ENCODE assay signal across 8 mouse cellular contexts in genomic region chr17:33824997-33825330, GRCm38 (mm10). TPM values are rescaled to one million over a fixed set of nuclear protein-coding genes. Genes with fewer than 3 reads are reported as not detected.
A peak's percentile ranks its signal among the peaks of the same experiment; 100 is the strongest.
DNase-seq lines count a peak whose midpoint lies in the region; ATAC-seq and TF ChIP-seq lines count a peak whose summit lies in the region.
"Not testable (repeated sequence)": the region's sequence is repeated elsewhere in the genome, so short reads cannot be mapped to it uniquely, and the experiment has no call there.

No protein-coding gene starts in this region.

- H3K27me3 ChIP-seq in embryonic facial prominence, embryonic 14.5 days (replicated peaks; ENCODE audit: control insufficient read depth, insufficient read depth, low read length); heart, embryonic 10.5 days (ENCODE audit: insufficient read depth, poor library complexity, severe bottlenecking); hindbrain, embryonic 16.5 days (replicated peaks; ENCODE audit: control insufficient read depth, insufficient read depth, low read length); limb, embryonic 11.5 days (ENCODE audit: control insufficient read depth, insufficient read depth, low read length); lung, embryonic 14.5 days (ENCODE audit: insufficient read depth, low read length); myocyte (ENCODE audit: control insufficient read depth, insufficient read depth, insufficient read length); thymus, adult 2 months (ENCODE audit: control insufficient read depth, insufficient read depth, low read length): not testable (repeated sequence)

- TF ChIP-seq CTCF in lung, embryonic 14.5 days (IDR thresholded peaks at IDR 0.05; ENCODE audit: low read depth); thymus, adult 2 months (IDR thresholded peaks at IDR 0.05; ENCODE audit: borderline replicate concordance, control insufficient read depth, extremely low read depth, insufficient read depth, low read length, poor library complexity): not testable (repeated sequence)

- H3K4me3 ChIP-seq in ES-E14 (ENCODE audit: insufficient read depth in 1 of 2, low read depth in 1 of 2, low read length in 2 of 2, poor library complexity in 1 of 2, severe bottlenecking in 1 of 2) (peak overlapping the region; percentile 84 to 98), myocyte (peak overlapping the region; percentile 94)
- peak overlapping the region; percentile 68 for H3K4me3 ChIP-seq in embryonic facial prominence, embryonic 14.5 days (ENCODE audit: low read depth, low read length)
- H3K4me3 ChIP-seq in heart, embryonic 10.5 days, result peak overlapping the region; percentile 84
- H3K4me3 ChIP-seq in hindbrain, embryonic 16.5 days (ENCODE audit: low read length), result peak overlapping the region; percentile 69
- H3K4me3 ChIP-seq in limb, embryonic 11.5 days (ENCODE audit: low read depth, low read length), result peak overlapping the region; percentile 82
- peak overlapping the region; percentile 74 for H3K4me3 ChIP-seq in lung, embryonic 14.5 days (ENCODE audit: low read depth, low read length)
- peak overlapping the region; percentile 95 for H3K4me3 ChIP-seq in thymus, adult 2 months (ENCODE audit: control insufficient read depth, insufficient read depth, low read length)

- H3K4me1 ChIP-seq in ES-E14 (ENCODE audit: control insufficient read depth in 2 of 2, insufficient read depth in 2 of 2, low read length in 2 of 2, poor library complexity in 1 of 2), result peaks cover 10% of the 10 kb centered on the region in 2 experiments
- H3K4me1 ChIP-seq in embryonic facial prominence, embryonic 14.5 days (ENCODE audit: control insufficient read depth, insufficient read depth, low read length), result peaks cover 15% of the 10 kb centered on the region
- H3K4me1 ChIP-seq in heart, embryonic 10.5 days, result peaks cover 19% of the 10 kb centered on the region
- peaks cover 24% of the 10 kb centered on the region for H3K4me1 ChIP-seq in hindbrain, embryonic 16.5 days (ENCODE audit: control insufficient read depth, insufficient read depth, low read depth, low read length)
- peaks cover 16% of the 10 kb centered on the region for H3K4me1 ChIP-seq in limb, embryonic 11.5 days (ENCODE audit: control insufficient read depth, insufficient read depth, low read length)
- H3K4me1 ChIP-seq in lung, embryonic 14.5 days (ENCODE audit: insufficient read depth), result not testable (repeated sequence)
- H3K4me1 ChIP-seq in thymus, adult 2 months (replicated peaks; ENCODE audit: control insufficient read depth, insufficient read depth, low read length), result peaks cover 12% of the 10 kb centered on the region

- DNase-seq in ES-E14 (ENCODE audit: low read depth, low spot score); embryonic facial prominence, embryonic 14.5 days (ENCODE audit: low spot score); heart, embryonic 10.5 days (ENCODE audit: low spot score); limb, embryonic 11.5 days (ENCODE audit: low spot score); lung, embryonic 14.5 days; thymus, adult 2 months: not testable (repeated sequence)

- not testable (repeated sequence) for H3K9me3 ChIP-seq in ES-E14 (ENCODE audit: control insufficient read depth, insufficient read depth, low read depth, low read length); embryonic facial prominence, embryonic 14.5 days (ENCODE audit: control insufficient read depth, low read length); heart, embryonic 10.5 days; hindbrain, embryonic 16.5 days (ENCODE audit: control insufficient read depth, low read length); limb, embryonic 11.5 days (ENCODE audit: control insufficient read depth, low read length); lung, embryonic 14.5 days (ENCODE audit: low read depth, low read length)

- peak overlapping the region; percentile 97 for H3K9ac ChIP-seq in ES-E14 (ENCODE audit: insufficient read depth, low read depth, low read length, poor library complexity, severe bottlenecking)
- peak overlapping the region; percentile 88 for H3K9ac ChIP-seq in embryonic facial prominence, embryonic 14.5 days (ENCODE audit: low read depth, low read length)
- peak overlapping the region; percentile 70 for H3K9ac ChIP-seq in hindbrain, embryonic 16.5 days (ENCODE audit: low read depth, low read length)
- peak overlapping the region; percentile 82 for H3K9ac ChIP-seq in limb, embryonic 11.5 days (ENCODE audit: low read length)
- H3K9ac ChIP-seq in lung, embryonic 14.5 days, result peak overlapping the region; percentile 92

- in situ Hi-C loops in ES-E14 (cut with MboI; ENCODE audit: low sequenced_read_pairs in 2 of 2, unreplicated experiment in 2 of 2), result not testable (repeated sequence)

- TF ChIP-seq POLR2A in myocyte (IDR thresholded peaks at IDR 0.05; ENCODE audit: insufficient read length, low read depth); thymus, adult 2 months (IDR thresholded peaks at IDR 0.05; ENCODE audit: control insufficient read depth, extremely low read depth, insufficient read depth, low read length, poor library complexity): not testable (repeated sequence)

- peaks cover 69% of the 10 kb centered on the region for H3K79me2 ChIP-seq in myocyte (ENCODE audit: control insufficient read depth, insufficient read depth)

- 7% methylated on average over 6 of the region's 6 CpGs for WGBS in embryonic facial prominence, embryonic 14.5 days
- 7% methylated on average over 6 of the region's 6 CpGs for WGBS in heart, embryonic 10.5 days
- WGBS in hindbrain, embryonic 16.5 days, result 12% methylated on average over 6 of the region's 6 CpGs
- WGBS in limb, embryonic 11.5 days, result 4% methylated on average over 6 of the region's 6 CpGs
- WGBS in lung, embryonic 14.5 days, result 5% methylated on average over 6 of the region's 6 CpGs
- 16% methylated on average over 6 of the region's 6 CpGs for WGBS in thymus, adult 2 months

- H3K4me2 ChIP-seq in embryonic facial prominence, embryonic 14.5 days (ENCODE audit: low read depth, low read length), result peak overlapping the region; percentile 57
- peak overlapping the region; percentile 74 for H3K4me2 ChIP-seq in hindbrain, embryonic 16.5 days (ENCODE audit: low read length)
- peak overlapping the region; percentile 71 for H3K4me2 ChIP-seq in limb, embryonic 11.5 days (ENCODE audit: low read depth, severe bottlenecking)
- H3K4me2 ChIP-seq in lung, embryonic 14.5 days, result peak overlapping the region; percentile 86
- H3K4me2 ChIP-seq in myocyte (ENCODE audit: low read depth), result peak overlapping the region; percentile 82

- peaks cover 53% of the 10 kb centered on the region for H3K36me3 ChIP-seq in ES-E14 (ENCODE audit: control insufficient read depth, insufficient read depth, low read length, poor library complexity, severe bottlenecking)
- peaks cover 56% of the 10 kb centered on the region for H3K36me3 ChIP-seq in embryonic facial prominence, embryonic 14.5 days (ENCODE audit: control insufficient read depth, insufficient read depth, low read length)
- H3K36me3 ChIP-seq in heart, embryonic 10.5 days, result peaks cover 57% of the 10 kb centered on the region
- H3K36me3 ChIP-seq in hindbrain, embryonic 16.5 days (ENCODE audit: control insufficient read depth, insufficient read depth, low read length), result peaks cover 16% of the 10 kb centered on the region
- H3K36me3 ChIP-seq in limb, embryonic 11.5 days (ENCODE audit: control insufficient read depth, insufficient read depth, low read length), result peaks cover 26% of the 10 kb centered on the region
- H3K36me3 ChIP-seq in lung, embryonic 14.5 days (ENCODE audit: insufficient read depth), result peaks cover 55% of the 10 kb centered on the region
- H3K36me3 ChIP-seq in myocyte (ENCODE audit: control insufficient read depth, insufficient read depth), result peaks cover 29% of the 10 kb centered on the region
- peaks cover 17% of the 10 kb centered on the region for H3K36me3 ChIP-seq in thymus, adult 2 months (ENCODE audit: control insufficient read depth, insufficient read depth, low read length)

- ATAC-seq in embryonic facial prominence, embryonic 14.5 days (ENCODE audit: low read depth); hindbrain, embryonic 16.5 days; limb, embryonic 11.5 days (ENCODE audit: insufficient number of reproducible peaks, low FRiP score, low TSS enrichment, low read depth); lung, embryonic 14.5 days (ENCODE audit: insufficient read depth): not testable (repeated sequence)

- peak overlapping the region; percentile 50 for H3ac ChIP-seq in myocyte (ENCODE audit: control insufficient read depth, insufficient read length)

- peak overlapping the region; percentile 92; the same call in 1 of the 2 replicates for H3K27ac ChIP-seq in ES-E14 (ENCODE audit: insufficient read depth, low read depth, low read length, poor library complexity, severe bottlenecking)
- peak overlapping the region; percentile 95 for H3K27ac ChIP-seq in embryonic facial prominence, embryonic 14.5 days (replicated peaks; ENCODE audit: low read depth, low read length)
- peak overlapping the region; percentile 92 for H3K27ac ChIP-seq in heart, embryonic 10.5 days
- H3K27ac ChIP-seq in hindbrain, embryonic 16.5 days (ENCODE audit: low read depth, low read length), result peak overlapping the region; percentile 84
- H3K27ac ChIP-seq in limb, embryonic 11.5 days (replicated peaks; ENCODE audit: low read depth, low read length), result peak overlapping the region; percentile 73; the same call in 1 of the 2 replicates
- peak overlapping the region; percentile 88 for H3K27ac ChIP-seq in lung, embryonic 14.5 days (ENCODE audit: low read depth)
- not testable (repeated sequence) for H3K27ac ChIP-seq in thymus, adult 2 months (ENCODE audit: control insufficient read depth, insufficient read depth, low read length)

RNA-seq across cellular contexts. Expression of gene Ndufa7, which starts 0.6 kb away (rescaled TPM):
- total RNA-seq in ES-E14 (2012; rRNA removed), result 639 and 871 TPM in 2 replicates
- polyA plus RNA-seq in embryonic facial prominence, embryonic 14.5 days (2014; fragmentation: Nextera tagmentation; extraction: Ambion mirVana), result 479 and 488 TPM in 2 replicates
- 482 and 487 TPM in 2 replicates for polyA plus RNA-seq in heart, embryonic 10.5 days (2016; fragmentation: Nextera tagmentation; extraction: Ambion mirVana)
- 464 and 517 TPM in 2 replicates for polyA plus RNA-seq in hindbrain, embryonic 16.5 days (2015; fragmentation: Nextera tagmentation; extraction: Ambion mirVana)
- 457 and 474 TPM in 2 replicates for polyA plus RNA-seq in limb, embryonic 11.5 days (2014; fragmentation: Nextera tagmentation; extraction: Ambion mirVana)
- polyA plus RNA-seq in lung, embryonic 14.5 days (2014; fragmentation: Nextera tagmentation; extraction: Ambion mirVana), result 470 and 474 TPM in 2 replicates
- polyA plus RNA-seq in myocyte (2012; fragmentation: generic; extraction: Trizol), result 614 TPM
- 305 and 382 TPM in 2 replicates for polyA plus RNA-seq in thymus, adult 2 months (2012; rRNA removed)

RNA-seq across cellular contexts. Expression of gene Rps28, which starts 0.6 kb away (rescaled TPM):
- total RNA-seq in ES-E14 (2012; rRNA removed), result 5,476 and 6,336 TPM in 2 replicates
- polyA plus RNA-seq in embryonic facial prominence, embryonic 14.5 days (2014; fragmentation: Nextera tagmentation; extraction: Ambion mirVana), result 1,198 and 1,307 TPM in 2 replicates
- polyA plus RNA-seq in heart, embryonic 10.5 days (2016; fragmentation: Nextera tagmentation; extraction: Ambion mirVana), result 576 and 657 TPM in 2 replicates
- 392 and 410 TPM in 2 replicates for polyA plus RNA-seq in hindbrain, embryonic 16.5 days (2015; fragmentation: Nextera tagmentation; extraction: Ambion mirVana)
- 1,083 and 1,144 TPM in 2 replicates for polyA plus RNA-seq in limb, embryonic 11.5 days (2014; fragmentation: Nextera tagmentation; extraction: Ambion mirVana)
- 1,180 and 1,276 TPM in 2 replicates for polyA plus RNA-seq in lung, embryonic 14.5 days (2014; fragmentation: Nextera tagmentation; extraction: Ambion mirVana)
- polyA plus RNA-seq in myocyte (2012; fragmentation: generic; extraction: Trizol), result 6,768 TPM
- 678 and 707 TPM in 2 replicates for polyA plus RNA-seq in thymus, adult 2 months (2012; rRNA removed)

RNA-seq across cellular contexts. Expression of gene Kank3, which starts 14.6 kb away (rescaled TPM):
- total RNA-seq in ES-E14 (2012; rRNA removed), result 81.1 and 165 TPM in 2 replicates
- polyA plus RNA-seq in embryonic facial prominence, embryonic 14.5 days (2014; fragmentation: Nextera tagmentation; extraction: Ambion mirVana), result 38.7 and 39.4 TPM in 2 replicates
- 37.1 and 47.9 TPM in 2 replicates for polyA plus RNA-seq in heart, embryonic 10.5 days (2016; fragmentation: Nextera tagmentation; extraction: Ambion mirVana)
- polyA plus RNA-seq in hindbrain, embryonic 16.5 days (2015; fragmentation: Nextera tagmentation; extraction: Ambion mirVana), result 45.8 and 46.6 TPM in 2 replicates
- polyA plus RNA-seq in limb, embryonic 11.5 days (2014; fragmentation: Nextera tagmentation; extraction: Ambion mirVana), result 23.0 and 25.1 TPM in 2 replicates
- 65.1 and 65.4 TPM in 2 replicates for polyA plus RNA-seq in lung, embryonic 14.5 days (2014; fragmentation: Nextera tagmentation; extraction: Ambion mirVana)
- polyA plus RNA-seq in myocyte (2012; fragmentation: generic; extraction: Trizol), result 8.3 TPM
- 19.9 and 29.3 TPM in 2 replicates for polyA plus RNA-seq in thymus, adult 2 months (2012; rRNA removed)

RNA-seq across cellular contexts. Expression of gene Cd320, which starts 17.9 kb away (rescaled TPM):
- total RNA-seq in ES-E14 (2012; rRNA removed), result 131 and 228 TPM in 2 replicates
- 60.5 and 62.3 TPM in 2 replicates for polyA plus RNA-seq in embryonic facial prominence, embryonic 14.5 days (2014; fragmentation: Nextera tagmentation; extraction: Ambion mirVana)
- polyA plus RNA-seq in heart, embryonic 10.5 days (2016; fragmentation: Nextera tagmentation; extraction: Ambion mirVana), result 61.6 and 75.7 TPM in 2 replicates
- 55.7 and 59.8 TPM in 2 replicates for polyA plus RNA-seq in hindbrain, embryonic 16.5 days (2015; fragmentation: Nextera tagmentation; extraction: Ambion mirVana)
- 85.5 and 91.5 TPM in 2 replicates for polyA plus RNA-seq in limb, embryonic 11.5 days (2014; fragmentation: Nextera tagmentation; extraction: Ambion mirVana)
- polyA plus RNA-seq in lung, embryonic 14.5 days (2014; fragmentation: Nextera tagmentation; extraction: Ambion mirVana), result 71.1 and 76.3 TPM in 2 replicates
- polyA plus RNA-seq in myocyte (2012; fragmentation: generic; extraction: Trizol), result 83.1 TPM
- 28.7 and 32.9 TPM in 2 replicates for polyA plus RNA-seq in thymus, adult 2 months (2012; rRNA removed)

RNA-seq across cellular contexts. Expression of gene Angptl4, which starts 43.3 kb away (rescaled TPM):
- total RNA-seq in ES-E14 (2012; rRNA removed), result 30.5 and 39.3 TPM in 2 replicates
- polyA plus RNA-seq in embryonic facial prominence, embryonic 14.5 days (2014; fragmentation: Nextera tagmentation; extraction: Ambion mirVana), result 35.7 and 52.1 TPM in 2 replicates
- 7.4 and 19.8 TPM in 2 replicates for polyA plus RNA-seq in heart, embryonic 10.5 days (2016; fragmentation: Nextera tagmentation; extraction: Ambion mirVana)
- 26.6 and 29.0 TPM in 2 replicates for polyA plus RNA-seq in hindbrain, embryonic 16.5 days (2015; fragmentation: Nextera tagmentation; extraction: Ambion mirVana)
- 37.9 and 43.6 TPM in 2 replicates for polyA plus RNA-seq in limb, embryonic 11.5 days (2014; fragmentation: Nextera tagmentation; extraction: Ambion mirVana)
- 31.9 and 35.4 TPM in 2 replicates for polyA plus RNA-seq in lung, embryonic 14.5 days (2014; fragmentation: Nextera tagmentation; extraction: Ambion mirVana)
- polyA plus RNA-seq in myocyte (2012; fragmentation: generic; extraction: Trizol), result 42.8 TPM
- 23.0 TPM in 2 replicates for polyA plus RNA-seq in thymus, adult 2 months (2012; rRNA removed)
